In the genomic region with DNA sequence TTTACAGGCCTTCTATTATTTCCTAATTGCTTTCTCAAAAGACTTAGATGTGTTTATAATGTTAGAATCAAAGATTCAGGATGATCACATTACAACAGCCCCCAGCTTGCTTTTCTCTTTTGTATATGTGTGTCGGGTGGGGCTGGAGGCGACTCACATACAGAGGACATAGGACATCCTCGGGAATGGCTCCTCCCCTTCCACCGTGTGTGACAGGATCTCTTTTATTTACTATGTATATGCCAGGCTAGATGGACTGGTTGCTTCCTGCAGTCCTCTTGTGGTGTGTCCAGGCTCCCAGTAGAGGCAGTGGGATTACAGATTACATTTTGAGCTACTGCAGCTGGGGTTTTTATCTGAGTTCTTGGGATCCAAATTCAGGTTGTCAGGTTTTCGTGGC, we compare ENCODE assay signal across 24 mouse cellular contexts.
"Had no signal": no experiment of that assay in that cellular context is flagged by ENCODE, and none has a peak within 500 bp of the region (broad histone marks: within the 10 kb centered on the region; RNA-seq: fewer than 3 reads in every experiment).

No protein-coding gene starts in this region.

- DNase-seq: gastrocnemius, adult 2 months; gastrocnemius, postnatal 10 days; gastrocnemius, postnatal 25 days; heart, adult 18-20 months; heart, postnatal 10 days; heart, postnatal 4 days; kidney, adult 18-20 months; kidney, adult 8-10 months; kidney, postnatal 10 days; kidney, postnatal 25 days; kidney, postnatal 4 days had no signal

- H3K36me3 ChIP-seq: heart, embryonic 10.5 days; heart, embryonic 12.5 days; hindbrain, embryonic 10.5 days; hindbrain, embryonic 12.5 days; intestine, embryonic 15.5 days; kidney, embryonic 15.5 days; limb, embryonic 13.5 days; limb, embryonic 15.5 days had no signal

- H3K9me3 ChIP-seq: heart, embryonic 10.5 days; heart, embryonic 12.5 days; hindbrain, embryonic 10.5 days; hindbrain, embryonic 12.5 days; intestine, embryonic 15.5 days; kidney, embryonic 15.5 days; limb, embryonic 13.5 days; limb, embryonic 15.5 days had no signal

- H3K4me3 ChIP-seq: gastrocnemius, adult 2 months; heart, embryonic 10.5 days; heart, embryonic 12.5 days; hindbrain, embryonic 10.5 days; hindbrain, embryonic 12.5 days; intestine, embryonic 15.5 days; kidney, embryonic 15.5 days; left cerebral cortex, adult 2 months; limb, embryonic 13.5 days; limb, embryonic 15.5 days had no signal

- H3K27ac ChIP-seq: gastrocnemius, adult 2 months; heart, embryonic 10.5 days; hindbrain, embryonic 10.5 days; hindbrain, embryonic 12.5 days; hindbrain, embryonic 14.5 days; intestine, embryonic 15.5 days; kidney, embryonic 15.5 days; left cerebral cortex, adult 2 months; limb, embryonic 13.5 days; limb, embryonic 15.5 days had no signal

- H3K4me2 ChIP-seq: heart, embryonic 12.5 days; hindbrain, embryonic 12.5 days; hindbrain, embryonic 14.5 days; intestine, embryonic 15.5 days; kidney, embryonic 15.5 days; limb, embryonic 13.5 days; limb, embryonic 15.5 days had no signal

- H3K27me3 ChIP-seq: heart, embryonic 12.5 days; hindbrain, embryonic 12.5 days; intestine, embryonic 15.5 days; kidney, embryonic 15.5 days; limb, embryonic 13.5 days; limb, embryonic 15.5 days had no signal

- H3K4me1 ChIP-seq: heart, embryonic 12.5 days; intestine, embryonic 15.5 days; kidney, embryonic 15.5 days; limb, embryonic 15.5 days had no signal

- ATAC-seq: hindbrain, embryonic 16.5 days; inflammation-experienced regulatory T-cells, adult 6 months; intestine, embryonic 15.5 days; intestine, postnatal 0 days had no signal

- H3K9ac ChIP-seq: heart, embryonic 12.5 days; hindbrain, embryonic 12.5 days; hindbrain, embryonic 14.5 days; intestine, embryonic 15.5 days; kidney, embryonic 15.5 days; limb, embryonic 13.5 days; limb, embryonic 15.5 days had no signal
